Mouse (Mus musculus) thymus, adult 2 months (tissue): ENCODE data around the gene Nmrk1. TPM values are rescaled to one million over a fixed set of nuclear protein-coding genes. Genes with fewer than 3 reads are reported as not detected.

Source experiments
- DNase-seq: peaks from one replicate; pipeline ENCODE4 v3.0.0; 2021
- H3K27ac ChIP-seq: fragments of 200-500 bp; 2 replicates; pipeline ENCODE4 v1.5.1; 2012; ENCODE audit warnings: low read length, control low read depth; ENCODE audit not compliant: control insufficient read depth, insufficient read depth
- H3K27me3 ChIP-seq: fragments of 200-500 bp; 2 replicates; pipeline ENCODE4 v1.6.1; 2012; ENCODE audit warnings: mild to moderate bottlenecking, low read length, moderate library complexity, mixed read lengths; ENCODE audit not compliant: control insufficient read depth, insufficient read depth
- H3K36me3 ChIP-seq: fragments of 200-500 bp; 2 replicates; pipeline ENCODE4 v1.6.1; 2012; ENCODE audit warnings: mild to moderate bottlenecking, low read length, moderate library complexity; ENCODE audit not compliant: control insufficient read depth, insufficient read depth
- H3K4me1 ChIP-seq: fragments of 200-500 bp; replicated peaks from 2 replicates; pipeline ENCODE4 v1.6.1; 2012; ENCODE audit warnings: low read length; ENCODE audit not compliant: control insufficient read depth, insufficient read depth
- H3K4me3 ChIP-seq: fragments of 200-500 bp; 2 replicates; pipeline ENCODE4 v1.5.1; 2012; ENCODE audit warnings: mild to moderate bottlenecking, low read length, control low read depth, moderate library complexity; ENCODE audit not compliant: control insufficient read depth, insufficient read depth
- CTCF ChIP-seq: fragments of 200-500 bp; IDR thresholded peaks from 2 replicates; pipeline ENCODE4 v1.5.1; 2012; ENCODE audit warnings: mild to moderate bottlenecking, control low read depth, low read length, moderate library complexity, borderline replicate concordance; ENCODE audit not compliant: control insufficient read depth, poor library complexity, insufficient read depth; ENCODE audit errors: extremely low read depth
- POLR2A ChIP-seq: fragments of 200-500 bp; IDR thresholded peaks from 2 replicates; pipeline ENCODE4 v1.6.1; 2012; ENCODE audit warnings: mild to moderate bottlenecking, low read length, control low read depth, moderate library complexity; ENCODE audit not compliant: control insufficient read depth, poor library complexity, insufficient read depth; ENCODE audit errors: extremely low read depth
- WGBS: fragments of 180-500 bp; shearing (Covaris S2); methylation state at CpG from one replicate; pipeline ENCODE4 v1.1.7; 2018; 5-methylcytosine and 5-hydroxymethylcytosine counted together
- polyA plus RNA-seq: library from polyadenylated mRNA; depleted of rRNA; stranded (reverse); fragments of >200 nt; gene quantifications from 2 replicates; pipeline ENCODE4 v1.2.3, GENCODE M21; 2012

The Nmrk1 gene
- polyA plus RNA-seq, 1 experiment: 5.2 TPM

- H3K4me3 ChIP-seq: no peak overlapping the region
- TF ChIP-seq CTCF (no peak), POLR2A (no peak)
- DNase-seq: no peak
- H3K27me3 ChIP-seq: no peaks in the 10 kb centered on the region
- 99% methylated on average over 9 of the region's 9 CpGs for WGBS
- H3K4me1 ChIP-seq: no peaks in the 10 kb centered on the region
- no peaks in the 10 kb centered on the region for H3K36me3 ChIP-seq
- no peak overlapping the region for H3K27ac ChIP-seq
These were observed 16.2 kb downstream of the Nmrk1 start for GRCm38 (mm10) chr19:18647775-18648557.

- H3K4me1 ChIP-seq: no peaks in the 10 kb centered on the region
- no peak for DNase-seq
- H3K4me3 ChIP-seq: no peak overlapping the region
- no peaks in the 10 kb centered on the region for H3K27me3 ChIP-seq
- H3K36me3 ChIP-seq: no peaks in the 10 kb centered on the region
- TF ChIP-seq POLR2A (no peak), CTCF (no peak)
- no peak overlapping the region for H3K27ac ChIP-seq
- 94% methylated on average over 6 of the region's 6 CpGs for WGBS
These were observed 16.8 kb downstream of the Nmrk1 start for GRCm38 (mm10) chr19:18648558-18648945.

- H3K27me3 ChIP-seq: no peaks in the 10 kb centered on the region
- no peak for DNase-seq
- 90% methylated on average over 4 of the region's 4 CpGs for whole genome bisulfite sequencing
- H3K4me3 ChIP-seq: no peak overlapping the region
- H3K4me1 ChIP-seq: peaks cover 3% of the 10 kb centered on the region; the same call in 1 of the 2 replicates
- TF ChIP-seq POLR2A (no peak), CTCF (no peak)
- H3K27ac ChIP-seq: no peak overlapping the region
- H3K36me3 ChIP-seq: no peaks in the 10 kb centered on the region
These were observed 18.2 kb downstream of the Nmrk1 start for GRCm38 (mm10) chr19:18649955-18650354.

GRCm38 (mm10) chr19:18650473-18650872 lies 18.7 kb downstream of the Nmrk1 start:
- no peak for DNase-seq
- Histone ChIP-seq H3K27ac (no peak overlapping the region), H3K4me3 (no peak overlapping the region), H3K27me3 (no peaks in the 10 kb centered on the region), H3K4me1 (peaks cover 3% of the 10 kb centered on the region; the same call in 1 of the 2 replicates), H3K36me3 (no peaks in the 10 kb centered on the region)
- 75% methylated on average over 6 of the region's 6 CpGs for WGBS
- no peak for TF ChIP-seq CTCF
- TF ChIP-seq POLR2A: no peak

- Histone ChIP-seq H3K4me3 (no peak overlapping the region), H3K4me1 (peaks cover 3% of the 10 kb centered on the region; the same call in 1 of the 2 replicates), H3K36me3 (no peaks in the 10 kb centered on the region), H3K27ac (no peak overlapping the region), H3K27me3 (no peaks in the 10 kb centered on the region)
- no peak for DNase-seq
- no peak for TF ChIP-seq POLR2A
- TF ChIP-seq CTCF: no peak
- WGBS: 95% methylated on average over 4 of the region's 4 CpGs
These were observed 20.8 kb downstream of the Nmrk1 start for GRCm38 (mm10) chr19:18652592-18652991.

GRCm38 (mm10) chr19:18653058-18653457 lies 21.3 kb downstream of the Nmrk1 start:
- peaks cover 3% of the 10 kb centered on the region; the same call in 1 of the 2 replicates for H3K4me1 ChIP-seq
- WGBS: 93% methylated on average over 6 of the region's 6 CpGs

GRCm38 (mm10) chr19:18654330-18654729 lies 22.6 kb downstream of the Nmrk1 start:
- TF ChIP-seq POLR2A: no peak
- no peak for TF ChIP-seq CTCF
- no peaks in the 10 kb centered on the region for H3K36me3 ChIP-seq
- 93% methylated on average over 8 of the region's 8 CpGs for WGBS
- peaks cover 3% of the 10 kb centered on the region; the same call in 1 of the 2 replicates for H3K4me1 ChIP-seq
- H3K4me3 ChIP-seq: no peak overlapping the region
- no peak for DNase-seq
- no peak overlapping the region for H3K27ac ChIP-seq
- no peaks in the 10 kb centered on the region for H3K27me3 ChIP-seq

More at GRCm38 (mm10) chr19:18653058-18653457, 21.3 kb downstream of the Nmrk1 start:
- H3K4me3 ChIP-seq: no peak overlapping the region
- DNase-seq: no peak
- no peaks in the 10 kb centered on the region for H3K36me3 ChIP-seq
- H3K27me3 ChIP-seq: no peaks in the 10 kb centered on the region
- H3K27ac ChIP-seq: no peak overlapping the region
- TF ChIP-seq CTCF (no peak), POLR2A (no peak)
